Mouse (Mus musculus): ENCODE results near the gene Kif1b. TPM values are rescaled to one million over a fixed set of nuclear protein-coding genes. Genes with fewer than 3 reads are reported as not detected.
A peak's percentile ranks its signal among the peaks of the same experiment; 100 is the strongest.

Gene Kif1b
- polyA plus RNA-seq, 1 experiment from 2014 or later, result 90.9 TPM

DNA sequence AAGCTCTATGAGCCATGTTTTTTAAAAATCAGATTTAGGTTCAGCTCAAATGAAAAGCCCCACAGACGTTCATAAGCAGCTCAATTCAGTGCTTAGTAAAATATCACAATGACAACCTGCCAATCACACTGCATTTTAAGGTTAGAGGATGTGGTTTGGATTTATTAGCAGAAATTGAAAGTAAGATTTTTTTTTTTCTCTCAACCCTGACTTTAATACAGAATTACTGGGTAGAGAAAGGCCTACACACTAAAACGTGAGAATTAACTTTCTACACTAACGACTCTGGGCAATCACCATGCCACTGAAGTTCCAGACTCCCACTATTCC, 963 bp upstream of the Kif1b start:
- 38% methylated on average over 3 of the region's 3 CpGs for WGBS
- no peaks in the 10 kb centered on the region for H3K36me3 ChIP-seq
- H3K27me3 ChIP-seq (ENCODE audit: insufficient read depth, poor library complexity, severe bottlenecking), result no peaks in the 10 kb centered on the region
- H3K9me3 ChIP-seq, result no peaks in the 10 kb centered on the region
- H3K4me1 ChIP-seq (replicated peaks), result peaks cover 40% of the 10 kb centered on the region
- DNase-seq (ENCODE audit: low spot score), result no peak
- peak overlapping the region; percentile 100 for H3K4me3 ChIP-seq
- peak overlapping the region; percentile 99 for H3K27ac ChIP-seq

DNA sequence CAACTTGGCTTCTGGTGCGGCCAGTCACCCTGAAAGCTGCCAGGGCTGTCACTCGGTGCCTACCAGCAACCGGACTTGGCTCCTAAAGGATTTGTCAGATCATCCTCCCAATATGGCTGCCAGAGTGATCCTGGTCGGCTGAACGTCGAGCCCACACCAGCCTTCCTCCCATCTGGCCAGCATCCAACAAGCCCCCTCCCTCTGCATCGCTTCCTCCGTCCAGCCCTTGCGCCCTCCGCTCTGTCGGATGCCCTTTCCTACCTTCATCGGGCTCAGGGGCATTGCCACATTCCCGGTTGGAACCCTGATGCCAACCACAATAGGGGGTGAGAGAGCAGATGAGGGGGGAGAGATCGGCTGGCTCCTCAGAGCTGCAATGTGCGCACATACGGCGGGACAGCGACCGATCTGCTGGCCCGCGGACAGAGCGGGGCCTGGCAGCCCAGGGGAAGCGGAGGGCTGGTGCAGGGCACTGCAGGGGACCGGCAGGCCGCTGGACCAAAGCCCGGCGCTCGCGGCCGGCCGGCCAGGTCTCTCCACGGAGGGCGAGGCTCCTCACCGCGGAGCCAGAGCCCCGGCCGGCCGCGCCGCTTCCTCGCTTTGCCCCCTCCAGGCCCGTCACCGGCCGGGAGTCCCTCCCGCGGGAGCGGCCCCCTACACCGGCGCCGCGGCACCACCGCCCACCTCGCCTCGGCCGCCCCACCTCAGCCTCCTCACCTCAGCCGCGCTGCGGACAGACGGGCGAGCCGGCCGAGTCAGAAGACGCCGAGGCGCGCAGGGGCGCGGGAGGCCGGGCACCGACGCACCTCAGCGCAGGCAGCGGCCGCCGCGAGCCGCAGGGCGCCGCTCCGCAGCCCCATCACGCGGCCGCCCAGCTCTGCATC, 539 bp downstream of the Kif1b start:
- H3K27ac ChIP-seq, result peak overlapping the region; percentile 99
- WGBS, result under 1% methylated on average over 83 of the region's 83 CpGs
- no peaks in the 10 kb centered on the region for H3K36me3 ChIP-seq
- no peaks in the 10 kb centered on the region for H3K9me3 ChIP-seq
- no peaks in the 10 kb centered on the region for H3K27me3 ChIP-seq (ENCODE audit: insufficient read depth, poor library complexity, severe bottlenecking)
- H3K4me1 ChIP-seq (replicated peaks), result peaks cover 53% of the 10 kb centered on the region
- peak; percentile 73 for DNase-seq (ENCODE audit: low spot score)
- H3K4me3 ChIP-seq, result peak overlapping the region; percentile 100

DNA sequence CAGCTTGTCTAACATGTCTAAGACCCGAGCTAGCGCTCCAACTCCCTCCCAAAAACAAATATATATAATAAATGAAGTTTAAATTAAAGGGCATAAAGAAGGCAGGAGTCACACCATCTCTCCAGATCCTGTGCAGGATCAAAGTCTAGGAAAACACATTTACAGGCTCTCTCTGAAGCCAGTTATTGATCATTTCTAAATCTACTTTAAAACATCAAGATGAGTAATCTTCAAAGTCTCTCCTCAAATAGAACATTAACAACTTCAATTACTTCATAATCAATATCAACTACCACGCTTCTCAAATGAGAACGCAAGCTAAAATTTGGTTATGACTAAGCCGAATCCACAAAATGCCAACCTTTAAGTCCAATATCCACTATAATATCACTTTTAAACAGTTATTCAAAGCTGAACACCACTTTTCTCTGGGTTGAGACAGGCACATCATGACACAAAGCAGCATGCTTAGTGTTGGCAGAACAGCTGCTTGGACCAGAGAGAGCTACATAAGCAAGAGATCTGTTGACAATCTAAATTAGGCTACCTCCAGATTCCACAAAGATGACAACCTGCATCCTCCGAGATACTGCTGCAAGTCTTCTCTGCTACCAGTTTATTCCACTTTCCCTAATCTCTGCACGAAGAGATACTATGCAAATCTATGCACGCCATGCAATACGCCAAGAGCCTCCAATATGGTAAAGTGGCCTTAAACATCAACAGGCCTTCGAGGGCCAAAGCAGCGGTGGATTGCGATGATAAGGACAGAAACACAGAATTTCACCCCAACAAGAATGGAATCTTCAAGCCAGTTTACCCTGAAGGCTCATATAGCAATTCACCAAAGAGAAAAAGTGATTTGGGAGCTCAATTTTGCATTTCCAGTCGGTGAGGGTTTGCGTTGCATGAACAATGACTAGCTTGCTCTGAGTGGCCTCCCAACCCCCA, 1.5 kb downstream of the Kif1b start:
- peak overlapping the region; percentile 99 for H3K27ac ChIP-seq
- H3K36me3 ChIP-seq, result no peaks in the 10 kb centered on the region
- H3K9me3 ChIP-seq, result no peaks in the 10 kb centered on the region
- 44% methylated on average over 14 of the region's 14 CpGs for WGBS
- peaks cover 58% of the 10 kb centered on the region for H3K4me1 ChIP-seq (replicated peaks)
- DNase-seq (ENCODE audit: low spot score), result no peak
- H3K4me3 ChIP-seq, result peak overlapping the region; percentile 100
- H3K27me3 ChIP-seq (ENCODE audit: insufficient read depth, poor library complexity, severe bottlenecking), result no peaks in the 10 kb centered on the region

GRCm38 (mm10) chr4:149304466-149304865, 3.0 kb downstream of the Kif1b start:
- no peak for DNase-seq (ENCODE audit: low spot score)
- WGBS, result 92% methylated on average over 1 of the region's 1 CpGs
- 0 out of 2 replicates have a peak, but pooled peaks cover 6% of the 10 kb centered on the region for H3K36me3 ChIP-seq
- H3K4me3 ChIP-seq, result no peak overlapping the region
- H3K4me1 ChIP-seq (replicated peaks), result peaks cover 58% of the 10 kb centered on the region
- no peaks in the 10 kb centered on the region for H3K9me3 ChIP-seq
- no peak overlapping the region for H3K27ac ChIP-seq
- H3K27me3 ChIP-seq (ENCODE audit: insufficient read depth, poor library complexity, severe bottlenecking), result no peaks in the 10 kb centered on the region

DNA sequence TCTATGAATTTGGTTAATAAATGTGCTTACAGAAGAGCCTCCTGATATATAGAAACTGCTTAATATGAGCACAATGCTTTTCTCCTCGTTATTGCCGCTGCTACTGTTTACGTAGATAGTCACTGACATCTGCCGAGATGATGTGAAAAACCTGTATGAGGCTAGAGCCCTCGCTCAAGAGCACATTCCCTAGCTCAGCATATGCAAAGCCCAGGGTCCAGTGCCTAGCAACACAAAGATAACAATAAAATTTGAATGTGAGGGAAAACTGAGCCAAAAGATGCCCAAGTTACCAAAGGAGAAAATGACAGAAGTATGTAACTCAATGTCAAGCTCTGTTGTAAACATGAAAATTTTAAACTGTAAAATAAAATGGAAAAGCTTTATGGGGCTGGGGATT, 4.0 kb downstream of the Kif1b start:
- peaks cover 51% of the 10 kb centered on the region for H3K4me1 ChIP-seq (replicated peaks)
- no peak for DNase-seq (ENCODE audit: low spot score)
- no peaks in the 10 kb centered on the region for H3K9me3 ChIP-seq
- no peak overlapping the region for H3K4me3 ChIP-seq
- no peaks in the 10 kb centered on the region for H3K27me3 ChIP-seq (ENCODE audit: insufficient read depth, poor library complexity, severe bottlenecking)
- 0 out of 2 replicates have a peak, but pooled peaks cover 6% of the 10 kb centered on the region for H3K36me3 ChIP-seq
- WGBS, result 70% methylated on average over 5 of the region's 5 CpGs
- no peak overlapping the region for H3K27ac ChIP-seq

- no peaks in the 10 kb centered on the region for H3K9me3 ChIP-seq
- H3K4me3 ChIP-seq, result no peak overlapping the region
- DNase-seq (ENCODE audit: low spot score), result no peak
- no peaks in the 10 kb centered on the region for H3K27me3 ChIP-seq (ENCODE audit: insufficient read depth, poor library complexity, severe bottlenecking)
- no peak overlapping the region for H3K27ac ChIP-seq
- 0 out of 2 replicates have a peak, but pooled peaks cover 6% of the 10 kb centered on the region for H3K36me3 ChIP-seq
- 81% methylated on average over 5 of the region's 5 CpGs for WGBS
- H3K4me1 ChIP-seq (replicated peaks), result peaks cover 49% of the 10 kb centered on the region
Observed at GRCm38 (mm10) chr4:149302751-149303150, 4.7 kb downstream of the Kif1b start.

DNA sequence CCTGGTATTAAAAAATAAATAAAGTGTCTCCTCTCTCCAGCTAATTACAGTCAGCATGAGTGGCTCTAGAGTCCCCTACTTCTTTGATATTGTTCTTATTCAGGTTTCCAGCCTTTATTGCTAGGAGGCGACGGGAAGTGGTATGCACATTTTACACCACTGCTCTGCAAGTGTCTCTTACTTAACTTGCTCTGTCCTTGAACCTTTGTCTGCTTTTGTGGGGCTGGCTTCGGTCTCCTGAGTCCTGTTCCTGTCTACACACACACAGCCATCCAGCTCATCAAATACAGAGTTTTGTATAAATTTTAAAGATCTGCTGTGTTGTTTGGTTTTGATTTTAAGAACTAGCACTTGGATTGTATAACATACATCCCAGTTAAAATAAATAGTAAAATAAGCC, 5.4 kb downstream of the Kif1b start:
- Histone ChIP-seq H3K27me3 (ENCODE audit: insufficient read depth, poor library complexity, severe bottlenecking) (no peaks in the 10 kb centered on the region), H3K4me1 (replicated peaks) (peaks cover 49% of the 10 kb centered on the region), H3K27ac (no peak overlapping the region), H3K9me3 (no peaks in the 10 kb centered on the region), H3K4me3 (no peak overlapping the region), H3K36me3 (0 out of 2 replicates have a peak, but pooled peaks cover 6% of the 10 kb centered on the region)
- DNase-seq (ENCODE audit: low spot score), result no peak
- WGBS, result 71% methylated on average over 3 of the region's 3 CpGs

- DNase-seq (ENCODE audit: low spot score), result no peak
- Histone ChIP-seq H3K4me3 (no peak overlapping the region), H3K9me3 (no peaks in the 10 kb centered on the region), H3K36me3 (peaks cover 18% of the 10 kb centered on the region), H3K27ac (no peak overlapping the region), H3K27me3 (ENCODE audit: insufficient read depth, poor library complexity, severe bottlenecking) (no peaks in the 10 kb centered on the region), H3K4me1 (replicated peaks) (peaks cover 3% of the 10 kb centered on the region; the same call in 1 of the 2 replicates)
- 91% methylated on average over 2 of the region's 2 CpGs for WGBS
Observed at GRCm38 (mm10) chr4:149296501-149296900, 11.0 kb downstream of the Kif1b start.

GRCm38 (mm10) chr4:149292984-149293383, 14.5 kb downstream of the Kif1b start:
- 90% methylated on average over 5 of the region's 5 CpGs for WGBS
- Histone ChIP-seq H3K36me3 (peaks cover 44% of the 10 kb centered on the region), H3K4me3 (no peak overlapping the region), H3K4me1 (replicated peaks) (0 out of 2 replicates have a peak, but pooled peaks cover 2% of the 10 kb centered on the region), H3K9me3 (no peaks in the 10 kb centered on the region), H3K27me3 (ENCODE audit: insufficient read depth, poor library complexity, severe bottlenecking) (no peaks in the 10 kb centered on the region), H3K27ac (no peak overlapping the region)
- DNase-seq (ENCODE audit: low spot score), result no peak

- 84% methylated on average over 9 of the region's 9 CpGs for WGBS
- H3K36me3 ChIP-seq, result peaks cover 56% of the 10 kb centered on the region
Observed at GRCm38 (mm10) chr4:149291061-149291460, 16.4 kb downstream of the Kif1b start.

DNA sequence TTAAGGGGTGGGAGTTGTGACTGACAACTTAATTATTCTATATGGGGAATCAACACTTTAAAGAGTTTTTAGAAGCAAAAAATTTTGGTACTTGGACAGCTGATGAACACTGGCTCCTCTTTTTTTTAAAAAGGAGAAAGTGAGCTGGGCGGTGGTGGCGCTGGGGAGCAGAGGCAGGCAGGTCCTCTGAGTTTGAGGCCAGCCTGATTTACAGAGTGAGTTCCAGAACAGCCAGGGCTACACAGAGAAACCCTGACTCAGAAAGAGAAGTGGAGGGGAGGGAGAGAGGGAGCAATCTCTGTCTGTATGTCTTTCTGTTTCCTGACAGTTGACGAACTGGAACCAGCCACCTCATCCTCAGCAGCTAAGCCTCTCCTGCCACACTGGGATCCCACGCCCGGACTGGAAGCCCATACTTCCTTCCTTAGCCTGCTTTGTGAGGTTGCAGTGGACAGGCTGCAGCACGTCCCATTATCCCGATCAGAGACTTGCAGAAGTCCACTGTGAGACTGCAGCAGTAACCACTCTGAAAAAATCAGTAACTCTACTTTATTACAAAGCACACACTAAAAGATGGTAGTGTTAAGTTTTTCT, 17.2 kb downstream of the Kif1b start:
- peaks cover 56% of the 10 kb centered on the region for H3K36me3 ChIP-seq
- H3K27ac ChIP-seq, result no peak overlapping the region
- WGBS, result 86% methylated on average over 7 of the region's 7 CpGs

More at GRCm38 (mm10) chr4:149291061-149291460, 16.4 kb downstream of the Kif1b start:
- no peaks in the 10 kb centered on the region for H3K9me3 ChIP-seq
- H3K27me3 ChIP-seq (ENCODE audit: insufficient read depth, poor library complexity, severe bottlenecking), result no peaks in the 10 kb centered on the region
- peaks cover 8% of the 10 kb centered on the region for H3K4me1 ChIP-seq (replicated peaks)
- no peak for DNase-seq (ENCODE audit: low spot score)
- no peak overlapping the region for H3K27ac ChIP-seq
- no peak overlapping the region for H3K4me3 ChIP-seq

GRCm38 (mm10) chr4:149286287-149287137, 21.0 kb downstream of the Kif1b start:
- Histone ChIP-seq H3K4me1 (replicated peaks) (peaks cover 24% of the 10 kb centered on the region), H3K4me3 (no peak overlapping the region), H3K27ac (no peak overlapping the region), H3K27me3 (ENCODE audit: insufficient read depth, poor library complexity, severe bottlenecking) (no peaks in the 10 kb centered on the region), H3K9me3 (no peaks in the 10 kb centered on the region), H3K36me3 (peaks cover 52% of the 10 kb centered on the region)
- no peak for DNase-seq (ENCODE audit: low spot score)
- WGBS, result 77% methylated on average over 8 of the region's 8 CpGs

More for the DNA sequence above, 17.2 kb downstream of the Kif1b start:
- no peak for DNase-seq (ENCODE audit: low spot score)
- peaks cover 8% of the 10 kb centered on the region for H3K4me1 ChIP-seq (replicated peaks)
- H3K4me3 ChIP-seq, result no peak overlapping the region
- no peaks in the 10 kb centered on the region for H3K27me3 ChIP-seq (ENCODE audit: insufficient read depth, poor library complexity, severe bottlenecking)
- no peaks in the 10 kb centered on the region for H3K9me3 ChIP-seq
